Mouse (Mus musculus): Measurements from ENCODE around the gene Nanos3.

Nanos3 gene

GRCm38 (mm10) chr8:84185117-84185516, at the start of gene Nanos3:
Gene Nanos3 (minus strand): TSS chr8:84185217.
- no peak for DNase-seq (ENCODE audit: low spot score)

DNA sequence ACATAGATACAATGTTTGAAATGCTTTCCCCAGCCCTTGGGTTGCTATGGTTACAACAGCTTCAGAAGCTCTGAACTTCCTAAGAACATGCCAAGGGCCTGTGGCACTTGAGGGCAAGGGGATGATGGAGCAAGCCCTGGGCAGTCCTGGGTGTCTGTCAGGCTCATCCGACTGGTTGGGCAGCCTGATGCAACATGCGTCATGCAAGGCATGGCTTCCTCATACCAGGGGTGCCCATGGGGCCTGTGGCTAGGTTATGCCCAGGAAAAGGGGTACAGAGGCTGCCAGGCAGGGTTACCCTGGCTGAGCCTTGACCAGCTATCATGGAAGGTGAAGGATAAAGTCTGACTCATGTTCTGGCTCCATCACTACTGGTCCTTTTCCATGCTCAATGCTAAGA, 48.0 kb upstream of the Nanos3 start:
- no peak for DNase-seq (ENCODE audit: low spot score)

DNA sequence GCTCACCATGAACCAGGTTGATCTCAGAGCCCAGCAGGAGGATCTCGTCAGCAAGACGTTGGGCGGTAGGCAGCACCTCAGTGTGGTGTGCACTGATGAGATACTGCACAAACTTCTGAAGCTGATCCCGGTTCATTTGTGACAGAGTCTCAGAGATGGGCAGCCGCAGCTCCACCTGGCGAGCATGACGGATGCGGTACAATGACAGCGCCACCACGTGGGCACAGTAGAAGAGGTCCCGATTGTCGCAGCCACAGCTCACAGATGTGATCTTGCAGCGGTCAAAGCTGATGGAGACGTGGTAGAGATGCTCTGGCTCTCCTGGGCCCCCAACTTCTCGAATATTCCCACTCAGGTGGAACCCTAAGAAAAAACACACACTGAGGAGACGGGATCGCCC, 45.7 kb upstream of the Nanos3 start:
- DNase-seq (ENCODE audit: low spot score) = no peak

DNA sequence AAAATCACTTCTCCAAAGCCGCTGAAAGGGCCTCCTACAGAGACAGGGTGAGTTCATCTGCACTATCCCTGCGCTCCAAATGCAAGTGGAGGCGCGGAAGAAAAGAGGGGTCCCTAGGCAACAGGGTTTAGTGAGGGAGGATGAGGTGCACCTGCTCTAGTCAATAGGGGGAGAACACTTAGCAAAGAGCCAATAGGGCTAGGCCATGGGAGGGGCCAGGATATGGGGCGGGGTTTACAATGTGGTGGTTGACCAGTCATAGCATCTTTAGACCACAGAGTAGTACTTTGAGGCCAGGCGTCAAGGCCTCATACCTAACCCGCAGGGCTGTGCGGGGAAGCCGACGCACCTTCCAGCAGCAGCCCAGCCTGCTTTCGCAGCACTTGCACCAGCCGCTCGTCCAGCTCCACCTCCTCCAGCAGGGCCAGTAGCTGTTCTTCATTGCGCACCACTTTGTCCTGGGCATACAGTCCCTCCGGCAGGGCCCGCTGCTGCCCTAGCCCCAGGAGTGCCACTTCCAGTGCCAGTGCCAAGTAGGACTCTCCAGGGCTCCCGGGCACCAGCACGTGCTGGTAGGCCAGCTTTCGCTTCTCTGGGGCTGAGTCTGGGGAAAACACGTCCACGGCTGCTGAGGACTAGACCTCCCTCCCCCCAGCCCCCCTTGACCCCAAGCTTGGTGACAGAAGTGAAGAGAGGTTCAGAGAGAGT, 38.5 kb upstream of the Nanos3 start:
- DNase-seq (ENCODE audit: low spot score) = no peak

DNA sequence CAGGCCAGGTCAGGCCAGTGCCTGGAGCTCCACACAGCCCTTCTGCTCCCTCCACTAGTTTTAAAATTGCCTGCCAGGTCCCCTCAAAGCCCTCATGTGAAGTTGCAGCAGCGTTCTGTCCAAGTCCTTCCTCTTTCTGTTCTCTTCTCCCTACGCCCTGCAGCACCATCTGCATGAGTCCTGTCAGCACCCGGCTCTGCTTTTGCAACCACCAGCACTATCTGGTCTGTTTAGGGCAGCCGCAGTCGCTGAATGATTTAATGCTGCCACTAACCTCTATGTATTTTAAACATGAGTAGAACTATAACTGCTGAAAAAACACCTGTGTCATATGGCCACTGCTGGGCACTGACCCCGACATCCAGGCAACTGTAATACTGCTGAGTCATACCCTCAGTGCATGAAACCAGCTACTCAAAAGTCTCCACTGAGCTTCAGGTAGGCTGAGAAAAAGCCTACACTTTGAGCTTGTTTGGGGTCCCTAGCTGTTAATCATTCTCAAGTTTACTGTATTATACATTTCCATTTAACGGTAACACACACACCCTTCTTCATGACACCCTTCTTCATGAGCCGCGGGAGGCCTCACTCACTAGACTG, 37.6 kb upstream of the Nanos3 start:
- DNase-seq (ENCODE audit: low spot score) = no peak

DNA sequence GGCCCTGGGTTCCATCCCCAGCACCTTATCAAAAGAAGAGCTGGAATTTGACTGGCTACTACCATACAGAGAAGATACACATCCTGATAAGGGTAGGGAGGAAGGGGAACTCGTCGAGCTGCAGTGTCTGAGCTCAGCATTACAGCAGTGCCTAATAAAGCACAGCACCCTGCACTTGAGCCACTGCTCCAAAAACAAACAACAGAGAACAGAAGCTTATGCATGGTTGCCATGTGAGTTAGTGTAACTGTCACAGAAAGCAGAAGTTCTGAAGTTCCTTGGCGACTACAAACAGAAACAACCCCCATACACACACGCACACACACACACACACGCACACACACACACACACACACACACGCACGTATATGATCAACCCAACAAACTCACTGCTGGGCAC, 35.1 kb upstream of the Nanos3 start:
- DNase-seq (ENCODE audit: low spot score) = no peak

- DNase-seq (ENCODE audit: low spot score) = no peak
Observed at GRCm38 (mm10) chr8:84218143-84218542, 33.1 kb upstream of the Nanos3 start.

DNA sequence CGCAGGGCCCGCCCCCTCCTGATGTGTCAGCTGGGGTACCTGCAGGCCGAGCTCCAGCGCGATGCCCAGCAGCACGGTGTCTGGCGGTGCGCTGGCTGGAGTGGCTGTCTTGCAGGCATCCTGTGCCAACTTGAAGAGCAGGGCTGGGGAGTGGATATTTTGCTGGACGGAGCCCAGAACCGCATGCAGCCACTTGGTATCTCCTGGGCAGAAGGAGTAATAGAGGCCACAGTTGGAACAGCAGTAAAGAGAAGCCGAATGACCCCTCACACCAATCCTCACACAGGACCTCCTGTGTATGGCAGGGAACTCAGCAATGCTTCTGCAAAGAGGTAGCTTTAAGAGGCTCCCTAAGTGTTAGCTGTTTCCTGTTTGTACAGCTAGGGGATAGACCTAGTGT, 32.2 kb upstream of the Nanos3 start:
- peak; percentile 64 for DNase-seq (ENCODE audit: low spot score)

DNA sequence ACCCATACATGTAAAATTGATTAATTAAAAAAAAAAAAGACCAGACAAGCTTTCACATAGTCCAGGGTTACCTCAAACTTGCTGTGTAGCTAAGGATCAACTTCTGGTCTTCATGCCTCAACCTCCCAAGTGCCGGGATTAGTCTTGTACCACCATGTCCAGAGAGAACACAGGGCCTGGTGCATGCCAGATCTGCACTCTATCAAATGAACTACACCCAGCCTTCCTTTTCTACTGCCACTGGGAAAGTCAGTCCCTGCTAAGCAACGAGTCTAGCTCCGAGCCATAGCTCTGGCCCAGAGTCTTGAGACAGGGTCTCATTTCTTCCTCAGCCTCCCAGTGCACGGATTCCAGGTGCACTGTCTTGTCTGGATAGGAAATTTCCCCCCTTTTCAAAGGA, 28.3 kb upstream of the Nanos3 start:
- no peak for DNase-seq (ENCODE audit: low spot score)

- no peak for DNase-seq (ENCODE audit: low spot score)
Observed at GRCm38 (mm10) chr8:84211881-84212563, 27.0 kb upstream of the Nanos3 start.

DNA sequence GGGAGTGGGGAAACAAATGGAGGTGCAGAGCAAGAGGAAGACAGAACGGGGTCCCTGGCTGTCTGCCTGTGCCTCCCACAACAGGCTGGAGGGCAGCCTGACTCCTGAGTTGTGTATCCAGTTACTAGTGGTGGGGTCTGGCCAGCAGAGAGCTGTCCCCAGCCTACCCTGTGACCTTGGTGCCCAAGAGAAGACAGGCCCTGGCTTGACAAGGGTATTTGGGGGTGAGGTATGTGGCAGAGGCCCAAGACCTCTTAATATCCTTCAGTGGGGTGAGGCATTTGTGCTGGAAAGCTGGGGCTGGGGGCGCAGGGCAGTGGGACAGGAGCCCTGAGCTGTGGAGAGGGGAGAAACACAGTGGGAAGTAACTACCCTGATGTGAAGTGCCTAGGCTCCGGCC, 26.2 kb upstream of the Nanos3 start:
- no peak for DNase-seq (ENCODE audit: low spot score)

GRCm38 (mm10) chr8:84210167-84210791, 25.3 kb upstream of the Nanos3 start:
- peak; percentile 86 for DNase-seq (ENCODE audit: low spot score)

DNA sequence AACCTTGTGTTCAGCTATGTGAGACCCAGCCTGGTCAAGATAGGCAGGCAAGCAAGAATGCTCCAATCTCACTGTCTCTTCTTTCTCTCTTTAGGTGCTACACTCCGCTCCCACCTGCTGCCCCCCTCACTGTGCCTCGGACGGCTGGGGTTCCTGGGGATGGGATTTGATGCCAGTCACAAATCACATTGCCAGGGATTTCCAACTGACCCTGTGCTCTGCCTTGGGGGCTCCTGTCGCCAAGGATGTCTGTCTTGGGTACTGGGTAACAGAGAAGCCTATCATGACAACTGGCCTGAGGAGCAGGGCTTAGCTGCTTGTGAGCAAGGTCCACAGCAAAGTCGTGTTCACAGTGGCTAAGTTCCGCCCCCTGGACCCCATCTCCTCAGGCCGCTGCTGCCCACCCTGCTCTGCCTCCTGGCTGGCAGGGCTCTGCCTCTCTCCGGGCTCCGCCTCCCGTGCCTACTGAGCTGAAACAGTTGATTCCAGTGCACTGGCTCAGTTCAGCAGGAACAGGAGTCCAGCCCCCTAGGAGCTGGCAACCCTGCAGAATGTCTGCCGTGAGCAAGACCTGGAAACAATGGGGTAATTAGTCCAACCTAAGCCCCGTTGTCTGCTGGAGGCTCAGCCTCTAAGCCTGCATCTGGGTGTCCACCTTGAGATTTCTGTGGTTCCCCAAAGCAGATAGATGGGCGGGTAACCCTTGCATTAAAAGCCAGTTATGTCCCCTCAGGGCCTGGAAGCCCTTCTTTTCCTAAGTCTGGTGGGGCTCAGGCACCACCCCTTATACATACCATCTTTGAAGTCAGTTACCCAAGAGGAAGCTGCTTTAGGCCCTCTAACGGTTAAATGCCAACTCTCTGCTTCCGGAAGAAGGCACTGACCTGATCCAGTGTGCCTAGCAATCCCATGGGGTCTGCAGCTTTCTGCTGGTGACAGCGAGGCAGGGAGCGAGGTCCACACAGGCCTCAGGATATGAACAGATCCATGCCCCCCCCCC, 23.7 kb upstream of the Nanos3 start:
- no peak for DNase-seq (ENCODE audit: low spot score)

- DNase-seq (ENCODE audit: low spot score) = no peak
Observed at GRCm38 (mm10) chr8:84207811-84208210, 22.8 kb upstream of the Nanos3 start.

DNA sequence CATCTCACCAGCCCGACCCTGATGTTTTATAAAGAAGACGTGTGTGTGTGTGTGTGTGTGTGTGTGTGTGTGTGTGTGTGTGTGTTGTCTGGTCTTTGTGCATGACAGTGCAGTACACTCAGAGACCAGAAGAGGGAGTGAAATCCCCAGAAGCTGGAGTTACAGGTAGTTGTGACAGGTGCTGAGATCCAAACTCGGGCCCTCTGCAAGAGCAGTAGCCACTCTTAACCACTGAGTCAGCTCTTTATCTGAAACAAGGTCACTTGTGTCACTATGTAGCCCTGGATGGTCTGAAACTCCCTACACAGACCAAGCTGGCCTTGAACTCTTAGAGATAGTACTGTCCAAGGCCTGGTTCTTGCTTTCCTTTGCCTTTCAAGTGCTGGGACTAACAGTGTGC, 21.6 kb upstream of the Nanos3 start:
- DNase-seq (ENCODE audit: low spot score) = no peak

DNA sequence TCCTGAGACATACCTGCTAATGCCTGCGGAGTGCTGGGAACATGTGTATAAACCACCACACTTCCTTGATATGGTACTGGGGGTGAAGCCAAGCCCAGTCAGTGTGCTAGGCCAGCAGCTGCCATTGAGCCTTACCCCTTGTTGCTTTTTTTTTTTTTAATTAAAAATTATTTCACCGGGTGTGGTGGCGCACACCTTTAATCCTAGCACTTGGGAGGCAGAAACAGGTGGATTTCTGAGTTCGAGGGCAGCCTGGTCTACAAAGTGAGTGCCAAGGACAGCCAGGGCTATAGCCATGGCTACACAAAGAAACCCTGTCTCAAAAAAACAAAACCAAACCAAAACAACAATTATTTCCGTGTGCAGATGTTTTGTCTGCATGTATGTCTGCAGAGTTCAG, 20.1 kb upstream of the Nanos3 start:
- DNase-seq (ENCODE audit: low spot score) = no peak

- peak; percentile 84 for DNase-seq (ENCODE audit: low spot score)
Observed at GRCm38 (mm10) chr8:84203975-84204772, 19.2 kb upstream of the Nanos3 start.

GRCm38 (mm10) chr8:84202938-84203917, 18.2 kb upstream of the Nanos3 start:
- peak; percentile 90 for DNase-seq (ENCODE audit: low spot score)

DNA sequence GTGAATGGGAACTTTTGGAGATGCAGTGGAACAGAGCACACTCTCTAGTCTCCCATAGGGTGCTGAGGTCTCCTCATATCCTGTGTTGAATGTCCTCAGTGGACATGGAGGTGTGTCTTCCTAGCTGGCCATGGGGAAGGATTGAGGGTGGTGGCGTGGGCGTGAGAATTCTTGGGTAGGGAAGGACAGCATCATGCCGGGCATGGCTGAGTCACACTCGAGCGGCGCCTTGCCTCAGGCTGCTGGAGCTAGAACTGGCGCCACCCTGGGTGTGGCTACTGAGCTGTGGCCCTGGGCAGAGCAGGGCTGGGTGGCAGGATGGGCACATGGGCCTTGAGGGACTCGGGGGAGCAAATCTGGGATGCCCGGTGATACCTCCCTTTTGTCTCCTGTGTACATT, 17.4 kb upstream of the Nanos3 start:
- DNase-seq (ENCODE audit: low spot score) = peak; percentile 88
